Mouse (Mus musculus): ENCODE data around the gene Galnt14. TPM values are rescaled to one million over a fixed set of nuclear protein-coding genes. Genes with fewer than 3 reads are reported as not detected.
A peak's percentile ranks its signal among the peaks of the same experiment; 100 is the strongest.

Gene Galnt14
- total RNA-seq, 2 experiments from 2014 or later, result 18.7 to 19.3 TPM

DNA sequence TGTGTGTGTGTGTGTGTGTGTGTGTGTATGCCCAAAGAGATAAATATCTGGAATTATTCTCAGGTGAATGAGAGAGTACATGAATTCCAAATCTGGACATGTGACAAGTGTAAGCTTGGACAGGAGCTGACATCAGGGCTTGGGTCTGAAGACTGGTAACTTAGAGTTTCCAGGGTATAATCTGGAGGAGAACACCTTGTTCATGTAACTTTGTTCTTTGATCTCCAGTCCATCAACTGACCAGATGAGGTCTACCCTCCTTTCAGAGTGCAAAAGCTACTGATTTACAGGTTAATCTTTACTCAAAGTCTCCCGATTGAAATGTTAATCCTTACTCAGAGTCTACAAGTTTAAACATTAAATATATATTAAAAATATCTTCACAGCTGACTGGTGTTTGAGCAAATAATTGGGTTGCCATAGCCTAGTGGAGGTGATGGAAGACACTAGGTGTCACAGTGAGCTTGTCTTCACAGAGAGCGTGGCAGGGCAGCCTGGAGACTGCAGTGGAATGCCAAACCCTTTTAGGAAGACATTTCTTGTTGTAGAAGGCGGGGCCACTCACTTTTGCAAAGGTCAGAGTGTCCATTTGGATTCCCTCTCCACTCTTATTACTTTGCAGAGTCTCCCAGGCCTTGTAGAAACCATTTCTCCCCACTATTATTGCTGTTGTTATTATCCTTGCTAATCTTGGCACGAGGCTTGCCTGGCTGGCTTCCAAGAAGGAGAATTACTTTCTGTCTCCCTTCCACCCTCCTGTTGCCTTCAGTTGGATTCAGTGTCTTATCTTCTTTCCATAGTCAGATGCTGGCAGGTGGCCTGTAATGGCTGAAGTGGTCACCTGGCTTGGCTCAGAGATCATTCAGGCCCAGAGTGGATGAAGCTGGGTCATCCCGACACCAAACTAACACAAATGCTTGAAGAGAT lies 107.4 kb downstream of the Galnt14 start:
- DNase-seq (ENCODE audit: extremely low spot score in 1 of 2, low spot score in 2 of 2), result peak in 1 of 2 experiments; percentile 29

GRCm38 (mm10) chr17:73599923-73600322 lies 110.3 kb downstream of the Galnt14 start:
- DNase-seq (ENCODE audit: extremely low spot score in 1 of 2, low spot score in 2 of 2), result no peak
- intact Hi-C loops (cut with DNase I), result no loop called here

More for the DNA sequence above, 107.4 kb downstream of the Galnt14 start:
- intact Hi-C loops (cut with DNase I), result no loop called here

- intact Hi-C loops (cut with DNase I), result no loop called here
- DNase-seq (ENCODE audit: extremely low spot score in 1 of 2, low spot score in 2 of 2), result no peak
Measured at GRCm38 (mm10) chr17:73592081-73592480, 118.2 kb downstream of the Galnt14 start.

- intact Hi-C loops (cut with DNase I), result no loop called here
- DNase-seq (ENCODE audit: extremely low spot score in 1 of 2, low spot score in 2 of 2), result no peak
Measured at GRCm38 (mm10) chr17:73587573-73587972, 122.7 kb downstream of the Galnt14 start.

DNA sequence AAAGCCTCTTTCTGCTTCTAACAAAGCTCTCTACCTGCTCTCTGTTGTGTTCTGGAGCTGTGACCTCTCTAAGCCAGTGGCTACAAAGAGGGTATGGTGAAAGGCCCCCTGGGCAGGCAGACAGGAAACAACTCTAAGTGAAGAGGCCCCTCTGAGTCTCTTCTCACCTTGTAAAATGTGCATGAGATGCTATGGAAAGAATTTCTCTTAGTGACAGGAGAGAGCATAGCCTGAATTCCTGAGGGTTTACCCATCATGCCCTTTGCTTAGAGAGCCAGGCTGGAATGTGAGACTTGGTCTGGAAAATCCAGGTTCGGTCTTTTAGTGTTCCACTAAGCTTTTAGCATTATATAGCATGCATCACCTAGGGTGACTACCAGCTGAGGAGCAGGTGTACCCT lies 136.1 kb downstream of the Galnt14 start:
- intact Hi-C loops (cut with DNase I), result loop anchor here (10.0 kb wide), 2 partner anchors 141 to 311 kb away; partner anchors contain the start of gene Galnt14

DNA sequence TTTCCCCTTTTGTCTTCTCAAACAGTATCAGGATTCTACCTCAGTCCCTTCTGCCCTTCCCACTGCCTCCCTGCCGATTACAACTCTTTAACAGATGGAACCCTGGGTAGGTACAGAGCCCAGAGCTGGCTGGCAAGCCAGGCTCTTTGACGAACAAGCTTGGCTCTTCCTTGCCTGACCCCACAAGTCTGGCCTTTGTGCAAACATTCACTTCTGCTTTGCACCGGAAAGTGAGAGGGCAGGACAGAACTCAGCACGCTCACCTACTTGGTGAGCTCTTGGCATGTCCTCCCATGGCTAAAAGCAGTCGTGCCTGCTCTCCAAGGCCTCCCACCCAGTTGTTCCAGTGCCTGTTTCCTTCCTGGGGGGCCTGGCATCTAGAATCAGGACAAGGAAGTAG lies 137.4 kb downstream of the Galnt14 start:
- DNase-seq (ENCODE audit: extremely low spot score in 1 of 2, low spot score in 2 of 2), result no peak
- intact Hi-C loops (cut with DNase I), result loop anchor here (10.0 kb wide), 2 partner anchors 142 to 312 kb away; partner anchors contain the start of gene Galnt14

More for the DNA sequence above, 136.1 kb downstream of the Galnt14 start:
- no peak for DNase-seq (ENCODE audit: extremely low spot score in 1 of 2, low spot score in 2 of 2)

DNA sequence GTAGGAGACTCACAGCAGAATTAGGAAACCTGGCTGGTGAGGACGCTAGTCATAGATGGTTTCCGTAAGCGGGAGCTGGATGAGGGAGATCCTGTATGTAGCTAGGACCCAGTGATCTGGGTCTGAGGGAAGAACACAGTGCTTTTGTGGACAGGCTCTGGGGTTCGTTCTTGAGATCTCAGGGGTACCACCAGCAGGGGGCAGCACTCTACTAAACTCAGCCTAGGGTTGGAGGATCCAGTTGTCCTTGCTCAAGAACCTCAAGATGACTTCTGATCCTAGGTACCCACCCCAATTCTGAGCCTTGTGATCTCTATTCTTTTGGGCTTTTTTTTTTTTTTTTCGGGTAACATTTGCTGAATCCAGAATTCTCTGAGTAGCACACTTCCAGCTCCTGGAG lies 137.8 kb downstream of the Galnt14 start:
- peak in 1 of 2 experiments; percentile 29 for DNase-seq (ENCODE audit: extremely low spot score in 1 of 2, low spot score in 2 of 2)
- intact Hi-C loops (cut with DNase I), result loop anchor here (10.0 kb wide), 2 partner anchors 142 to 312 kb away; partner anchors contain the start of gene Galnt14

- intact Hi-C loops (cut with DNase I), result loop anchor here (10.0 kb wide), 2 partner anchors 143 to 313 kb away; partner anchors contain the start of gene Galnt14
Measured at GRCm38 (mm10) chr17:73571961-73572360, 138.3 kb downstream of the Galnt14 start.

GRCm38 (mm10) chr17:73568204-73568603 lies 142.0 kb downstream of the Galnt14 start:
- DNase-seq (ENCODE audit: extremely low spot score in 1 of 2, low spot score in 2 of 2), result no peak
- intact Hi-C loops (cut with DNase I), result no loop called here

More at GRCm38 (mm10) chr17:73571961-73572360, 138.3 kb downstream of the Galnt14 start:
- DNase-seq (ENCODE audit: extremely low spot score in 1 of 2, low spot score in 2 of 2), result peak in 1 of 2 experiments; percentile 36

DNA sequence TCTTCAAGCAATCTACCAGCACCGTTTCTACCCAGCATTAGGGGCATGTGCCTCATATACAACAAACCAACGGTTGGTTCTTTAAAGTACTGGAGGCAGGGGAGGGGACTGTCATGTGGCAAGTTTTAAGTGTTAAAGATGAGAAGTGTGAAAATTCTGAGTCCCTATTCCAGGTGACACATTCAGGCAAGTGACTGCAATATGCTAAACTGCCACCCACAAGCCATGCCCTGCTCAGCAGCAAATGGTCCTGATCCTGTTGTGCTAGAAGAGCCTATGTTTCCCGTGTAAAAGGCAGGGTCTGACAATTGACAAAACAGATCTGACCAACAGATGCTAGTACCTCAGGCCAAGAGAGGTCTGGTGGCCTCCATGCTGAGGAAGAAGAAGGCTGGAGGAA lies 149.1 kb downstream of the Galnt14 start:
- intact Hi-C loops (cut with DNase I), result no loop called here
- DNase-seq (ENCODE audit: extremely low spot score in 1 of 2, low spot score in 2 of 2), result no peak

- intact Hi-C loops (cut with DNase I), result no loop called here
- DNase-seq (ENCODE audit: extremely low spot score in 1 of 2, low spot score in 2 of 2), result peak in 1 of 2 experiments; percentile 36
Measured at GRCm38 (mm10) chr17:73560208-73560784, 150.0 kb downstream of the Galnt14 start.

- intact Hi-C loops (cut with DNase I), result no loop called here
- DNase-seq (ENCODE audit: extremely low spot score in 1 of 2, low spot score in 2 of 2), result no peak
Measured at GRCm38 (mm10) chr17:73559498-73559897, 150.8 kb downstream of the Galnt14 start.

DNA sequence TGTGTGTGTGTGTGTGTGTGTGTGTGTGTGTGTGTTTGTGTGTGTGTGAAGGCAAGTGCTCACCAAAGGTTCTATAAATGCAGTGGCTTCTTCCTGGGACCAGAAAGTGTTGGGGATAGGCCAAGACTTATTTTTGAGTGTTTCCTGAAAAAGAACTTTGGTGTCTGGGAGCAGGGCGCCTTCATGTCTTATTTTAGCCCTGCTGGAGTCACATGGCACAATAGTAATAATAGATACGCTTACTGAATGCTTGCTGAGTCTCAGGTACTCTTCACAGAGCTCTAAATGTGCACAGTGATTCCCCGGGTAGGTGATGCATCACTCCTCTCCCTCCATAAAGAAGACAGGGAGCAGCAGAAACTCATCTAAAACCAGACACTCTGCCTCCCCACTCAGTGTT lies 153.2 kb downstream of the Galnt14 start:
- intact Hi-C loops (cut with DNase I), result no loop called here
- no peak for DNase-seq (ENCODE audit: extremely low spot score in 1 of 2, low spot score in 2 of 2)

DNA sequence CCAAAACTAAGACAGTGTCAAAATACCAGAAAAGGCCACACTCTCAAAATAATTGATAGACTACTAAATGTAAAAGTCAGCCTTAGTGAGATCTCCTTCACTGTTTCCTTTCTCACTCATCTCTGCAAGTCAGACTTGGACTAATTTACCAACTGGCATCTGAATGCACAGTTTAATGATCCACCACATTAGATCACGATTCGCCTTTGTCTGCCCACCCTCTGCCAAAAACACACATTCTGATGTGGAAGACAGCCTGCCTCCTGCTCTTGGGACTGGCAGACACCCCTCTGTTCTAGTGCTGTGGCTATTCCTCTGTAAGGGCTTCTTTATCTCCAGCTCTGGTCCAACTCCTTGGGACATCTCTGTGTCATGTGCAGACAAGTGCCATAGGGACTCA lies 153.8 kb downstream of the Galnt14 start:
- intact Hi-C loops (cut with DNase I), result no loop called here
- no peak for DNase-seq (ENCODE audit: extremely low spot score in 1 of 2, low spot score in 2 of 2)

DNA sequence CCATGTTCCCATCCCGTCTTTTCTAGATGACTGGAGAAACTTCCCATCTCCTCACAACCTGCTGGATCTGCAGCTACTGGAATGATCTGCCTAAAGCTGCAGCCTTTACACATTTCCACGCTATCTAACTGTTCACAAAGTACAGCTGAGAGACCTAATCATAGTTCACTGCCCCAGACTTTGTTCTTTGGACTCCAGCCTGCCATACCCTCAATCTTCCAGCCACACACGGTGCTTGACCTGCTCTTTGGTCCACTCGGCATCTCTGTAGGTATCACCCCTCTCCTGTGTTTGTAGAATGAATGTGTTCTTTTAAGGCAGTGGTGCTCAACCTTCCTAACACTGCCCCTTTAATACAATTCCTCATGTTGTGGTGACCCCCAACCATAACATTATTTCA lies 155.6 kb downstream of the Galnt14 start:
- intact Hi-C loops (cut with DNase I), result no loop called here
- no peak for DNase-seq (ENCODE audit: extremely low spot score in 1 of 2, low spot score in 2 of 2)

DNA sequence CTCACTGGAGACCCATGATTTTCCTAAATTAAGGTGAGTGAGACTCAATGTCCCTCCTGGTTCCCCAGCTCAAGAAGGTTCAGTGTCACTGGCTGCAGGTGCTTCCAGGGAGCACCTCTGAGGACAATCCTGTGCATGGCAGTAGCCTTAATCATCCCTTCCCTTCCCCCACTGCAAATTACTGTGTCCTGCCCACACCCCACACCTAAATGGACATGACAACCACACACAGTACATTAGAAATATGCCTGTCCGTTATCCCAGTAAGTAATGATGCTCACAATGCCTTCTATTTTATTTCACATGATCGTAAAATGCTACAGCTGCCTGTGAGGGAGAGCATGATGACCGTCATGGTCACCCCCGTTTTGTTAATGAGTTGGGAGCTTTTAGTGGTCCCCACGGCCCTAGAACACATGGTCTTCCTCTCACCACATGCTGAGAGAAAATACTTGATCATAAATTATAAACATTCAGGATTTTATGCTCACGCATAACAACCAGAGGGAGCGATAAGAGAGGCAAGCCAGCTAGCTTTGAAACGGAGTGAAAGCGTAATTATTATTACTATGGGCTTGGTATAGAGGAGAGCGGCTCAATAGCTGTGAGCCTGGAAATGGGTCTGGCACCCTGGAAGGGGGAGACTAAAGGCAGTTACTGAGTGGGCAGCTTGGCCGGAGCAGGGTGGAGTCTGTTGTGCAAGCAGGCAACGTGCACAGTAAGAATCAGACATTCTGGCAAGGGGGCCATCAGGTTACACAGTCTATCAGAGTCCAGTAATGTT lies 161.3 kb downstream of the Galnt14 start:
- intact Hi-C loops (cut with DNase I), result no loop called here
- DNase-seq (ENCODE audit: extremely low spot score in 1 of 2, low spot score in 2 of 2), result no peak

DNA sequence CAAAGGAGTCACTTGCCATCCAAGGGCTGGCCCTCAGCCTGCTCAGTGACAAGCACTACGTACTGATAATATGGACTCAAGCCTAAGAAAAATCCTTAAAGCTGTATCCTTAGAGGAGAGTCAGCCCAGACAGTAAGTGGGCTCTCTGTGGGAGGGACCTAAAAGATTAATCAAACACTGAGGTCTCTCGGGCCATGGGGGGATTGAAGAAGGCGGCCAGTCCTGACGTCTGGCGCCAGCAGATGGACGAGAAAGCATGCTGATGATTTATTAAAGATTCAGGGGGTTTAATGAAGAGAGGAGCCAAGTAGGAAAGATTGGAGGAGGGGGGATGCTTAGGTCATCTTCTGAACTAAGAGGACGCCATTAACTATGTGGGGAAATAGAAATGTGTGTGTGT lies 162.1 kb downstream of the Galnt14 start:
- no peak for DNase-seq (ENCODE audit: extremely low spot score in 1 of 2, low spot score in 2 of 2)
- intact Hi-C loops (cut with DNase I), result no loop called here

DNA sequence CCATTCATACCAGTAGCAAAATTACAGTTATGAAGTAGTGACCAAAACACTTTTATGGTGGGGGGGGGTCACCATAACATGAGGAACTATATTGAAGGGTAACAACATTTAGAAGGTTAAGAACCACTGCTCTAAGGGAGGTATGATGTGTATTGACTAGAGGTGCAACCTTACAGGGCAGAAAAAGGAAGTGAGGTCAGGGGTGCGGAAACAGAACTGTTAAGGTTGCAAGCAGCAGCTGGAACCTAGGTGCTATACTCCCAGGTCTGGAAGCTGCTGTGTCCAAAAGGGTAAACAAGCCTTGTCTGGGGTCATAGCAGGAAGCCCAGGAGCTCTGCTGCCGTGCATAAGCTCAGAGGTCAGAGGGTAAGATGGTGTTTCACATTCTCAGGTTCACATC lies 162.8 kb downstream of the Galnt14 start:
- DNase-seq (ENCODE audit: extremely low spot score in 1 of 2, low spot score in 2 of 2), result no peak
- intact Hi-C loops (cut with DNase I), result no loop called here

- no peak for DNase-seq (ENCODE audit: extremely low spot score in 1 of 2, low spot score in 2 of 2)
- intact Hi-C loops (cut with DNase I), result no loop called here
Measured at GRCm38 (mm10) chr17:73541911-73542310, 168.3 kb downstream of the Galnt14 start.

All from left cerebral cortex, postnatal 10 days (tissue).